Mouse (Mus musculus): ENCODE data around the gene Ftsj1.

GRCm38 (mm10) chrX:8192640-8193418, 59.4 kb downstream of the Ftsj1 start:
- no peak for TF ChIP-seq CTCF (IDR thresholded peaks at IDR 0.05; ENCODE audit: low read depth)
- no peak for TF ChIP-seq EP300 (IDR thresholded peaks at IDR 0.05; ENCODE audit: low read depth)

All from heart, postnatal 0 days (tissue).